Mouse (Mus musculus): ENCODE results near the gene Ccno. TPM values are rescaled to one million over a fixed set of nuclear protein-coding genes. Genes with fewer than 3 reads are reported as not detected.

The Ccno gene
- total RNA-seq (2014; fragmentation: Nextera tagmentation) (not detected in 2 replicates), total RNA-seq (2017) (3.2 TPM in 1 of 2 replicates, not detected in the other)

DNA sequence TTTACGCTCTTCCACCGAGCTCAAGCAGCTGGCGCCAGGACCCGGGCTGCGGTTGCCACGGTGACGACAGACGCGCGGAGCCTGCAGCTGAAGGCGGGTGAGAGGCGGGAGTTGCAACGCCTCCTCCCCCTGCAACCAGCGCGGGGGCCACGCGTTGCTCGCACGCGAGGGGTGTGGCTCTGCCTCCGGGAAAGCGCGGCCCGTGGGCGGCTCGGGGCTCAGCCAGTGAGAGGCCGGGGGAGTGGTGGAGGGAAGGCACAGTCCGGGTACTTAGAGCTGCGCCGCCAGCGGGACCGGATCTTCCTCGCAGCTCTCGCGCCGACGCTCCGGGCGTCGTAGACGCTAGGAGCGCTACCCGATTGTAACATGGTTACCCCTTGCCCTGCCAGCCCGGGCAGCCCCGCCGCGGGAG lies at the start of gene Ccno:
Ccno (plus strand) TSS at position 271 of the 412 bp plus-strand sequence.
- peak; percentile 89 for ATAC-seq (replicated peaks; ENCODE audit: low FRiP score, low TSS enrichment, poor library complexity, severe bottlenecking)

DNA sequence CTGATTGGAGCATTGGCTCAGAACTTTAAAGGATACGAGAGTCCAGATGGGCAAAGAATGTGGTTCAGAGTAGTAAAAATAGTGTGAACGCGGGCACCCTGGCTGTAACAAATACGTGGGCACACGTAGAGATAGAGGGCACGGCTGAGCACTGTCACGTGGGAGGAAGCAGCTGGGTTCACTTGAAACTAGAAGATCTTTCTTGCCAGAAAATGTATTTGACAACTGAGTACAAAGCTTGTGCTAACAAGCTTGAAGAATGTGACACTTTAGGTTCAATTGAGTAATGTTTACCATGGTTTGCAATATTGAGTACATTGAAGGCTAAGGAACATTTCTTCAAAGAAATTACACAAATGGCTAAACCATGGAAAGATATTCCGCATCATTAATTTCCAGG lies 49.5 kb upstream of the Ccno start:
- ATAC-seq (replicated peaks; ENCODE audit: low FRiP score, low TSS enrichment, poor library complexity, severe bottlenecking), result no peak

DNA sequence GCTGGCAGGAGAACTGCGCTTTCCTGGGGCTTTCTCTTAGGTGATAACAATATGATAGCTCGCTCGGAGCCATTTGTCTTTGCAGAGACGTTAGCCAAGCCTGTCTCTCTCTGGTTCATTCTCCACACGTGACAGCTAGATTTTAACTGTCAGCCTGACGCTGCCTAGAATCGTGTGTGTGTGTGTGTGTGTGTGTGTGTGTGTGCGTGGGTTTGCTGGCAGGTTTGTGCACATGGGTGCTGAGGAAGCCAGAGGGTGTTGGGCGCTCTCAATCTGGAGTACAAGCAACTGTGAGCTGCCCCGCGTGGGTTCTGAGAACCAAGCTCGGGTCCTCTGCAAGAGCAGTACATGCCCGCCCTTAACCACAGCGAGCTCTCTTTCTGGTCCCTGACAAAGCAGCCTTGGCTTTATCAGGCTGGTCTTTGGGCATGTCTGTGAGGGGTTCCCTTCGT lies 45.7 kb upstream of the Ccno start:
- ATAC-seq (replicated peaks; ENCODE audit: low FRiP score, low TSS enrichment, poor library complexity, severe bottlenecking), result peak; percentile 86

DNA sequence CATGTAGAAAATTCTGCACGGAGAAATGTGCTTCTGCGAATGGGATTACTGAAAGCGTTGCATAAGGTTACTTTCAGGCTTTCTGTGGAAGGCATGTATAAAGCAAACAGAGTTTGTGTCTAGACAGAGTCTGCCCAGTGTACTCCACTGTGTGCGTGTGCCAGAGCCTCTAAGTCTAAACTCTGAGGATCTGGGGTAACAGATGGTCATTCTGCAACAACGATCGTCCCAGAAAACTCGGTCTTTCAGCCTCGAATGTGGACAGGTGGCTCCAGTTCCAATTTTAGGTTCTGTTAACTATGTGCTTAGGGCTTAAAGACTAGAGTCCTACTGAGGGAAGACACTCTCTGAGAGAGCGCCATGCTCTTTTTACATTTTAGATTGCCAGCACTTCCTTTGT lies 42.3 kb upstream of the Ccno start:
- no peak for ATAC-seq (replicated peaks; ENCODE audit: low FRiP score, low TSS enrichment, poor library complexity, severe bottlenecking)

DNA sequence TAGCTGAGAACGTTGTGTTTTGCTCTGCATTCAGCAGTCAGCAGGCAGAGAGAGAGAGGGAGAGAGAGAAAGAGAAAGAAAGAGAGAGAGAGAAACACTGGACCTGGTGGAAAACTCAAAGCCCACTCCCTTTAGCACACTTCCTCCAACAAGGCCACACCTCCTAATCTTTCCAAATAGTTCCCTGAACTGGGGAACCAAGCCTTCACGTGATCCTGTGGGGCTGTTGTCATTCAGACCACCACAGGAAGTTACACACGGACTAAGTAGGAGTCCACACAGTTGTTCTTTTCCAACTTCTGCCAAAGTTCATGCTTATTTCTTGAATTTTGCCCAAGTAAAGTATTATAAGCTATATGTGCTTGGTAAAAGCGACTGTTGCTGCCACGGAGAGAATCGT lies 41.7 kb upstream of the Ccno start:
- ATAC-seq (replicated peaks; ENCODE audit: low FRiP score, low TSS enrichment, poor library complexity, severe bottlenecking), result no peak

DNA sequence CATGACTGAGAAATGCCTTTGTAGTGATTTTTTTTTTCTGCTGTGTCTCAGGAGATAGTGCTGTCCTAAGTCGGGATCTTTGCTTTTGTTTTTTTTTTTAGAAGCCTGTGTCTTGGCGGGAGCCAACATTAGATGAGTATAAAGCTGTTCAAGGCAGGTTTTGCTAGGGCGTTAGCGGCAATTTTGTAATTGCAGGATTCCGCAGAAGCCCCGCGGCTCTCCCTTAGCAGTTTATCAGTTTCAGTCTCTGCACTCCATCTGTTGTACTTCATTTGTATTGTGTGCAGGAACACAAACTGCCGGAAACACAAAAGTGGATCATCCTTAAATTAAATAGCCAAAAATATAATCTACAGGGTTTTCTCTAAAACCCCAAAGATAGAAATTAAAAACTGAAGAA lies 33.5 kb upstream of the Ccno start:
- ATAC-seq (replicated peaks; ENCODE audit: low FRiP score, low TSS enrichment, poor library complexity, severe bottlenecking), result no peak

DNA sequence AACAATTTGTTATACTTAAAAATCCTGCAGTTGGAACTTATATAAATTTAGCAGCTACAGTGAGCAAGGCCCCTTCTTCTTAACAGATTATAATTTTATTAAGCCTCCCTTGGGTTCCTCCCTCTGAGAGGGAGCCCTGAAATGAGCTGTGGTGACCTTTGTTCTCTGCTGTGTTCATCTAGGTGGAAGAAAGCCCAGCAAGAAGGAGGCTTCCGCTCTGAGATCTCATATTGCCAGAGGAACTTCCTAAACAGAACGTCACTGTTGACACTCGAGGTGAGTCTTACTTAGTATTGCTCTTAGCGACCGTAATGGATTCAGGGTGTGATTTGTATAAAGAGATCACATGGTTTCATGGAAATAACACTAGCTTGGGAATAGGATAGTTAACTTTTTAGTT lies 24.5 kb upstream of the Ccno start:
- no peak for ATAC-seq (replicated peaks; ENCODE audit: low FRiP score, low TSS enrichment, poor library complexity, severe bottlenecking)

DNA sequence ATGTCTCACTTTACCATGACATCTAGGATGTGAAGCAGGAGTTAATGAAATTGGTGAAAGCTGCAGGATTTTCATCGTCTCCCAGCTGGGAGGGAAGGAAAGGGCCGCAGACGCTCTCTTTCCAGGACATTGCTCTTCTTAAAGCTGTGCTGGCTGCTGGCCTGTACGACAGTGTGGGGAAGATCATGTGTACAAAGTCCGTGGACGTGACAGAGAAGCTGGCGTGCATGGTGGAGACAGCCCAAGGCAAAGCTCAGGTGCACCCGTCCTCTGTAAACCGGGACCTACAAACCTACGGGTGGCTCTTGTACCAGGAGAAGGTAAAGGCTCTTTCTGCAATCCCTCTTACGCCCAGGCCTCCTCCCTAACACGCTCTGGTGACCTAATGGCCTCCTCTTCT lies 23.2 kb upstream of the Ccno start:
- no peak for ATAC-seq (replicated peaks; ENCODE audit: low FRiP score, low TSS enrichment, poor library complexity, severe bottlenecking)

DNA sequence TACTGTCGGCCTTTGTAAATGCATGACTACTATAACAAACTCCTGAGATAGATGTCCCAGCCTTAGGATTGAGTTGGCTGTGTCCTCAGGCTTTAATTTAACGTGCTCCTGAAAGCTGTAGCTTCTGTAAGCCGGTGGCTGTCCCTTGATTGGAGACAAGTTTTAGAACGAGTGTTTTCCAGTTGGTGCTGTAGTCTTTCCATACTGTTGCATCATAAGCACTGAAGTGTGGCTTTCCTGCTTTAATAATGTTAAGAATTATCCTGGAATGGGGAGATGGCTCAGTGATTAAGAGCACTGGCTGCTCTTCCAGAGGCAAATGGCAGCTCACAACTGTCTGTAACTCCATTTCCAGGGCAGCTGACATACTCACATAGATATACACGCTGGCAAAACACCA lies 20.3 kb upstream of the Ccno start:
- ATAC-seq (replicated peaks; ENCODE audit: low FRiP score, low TSS enrichment, poor library complexity, severe bottlenecking), result no peak

DNA sequence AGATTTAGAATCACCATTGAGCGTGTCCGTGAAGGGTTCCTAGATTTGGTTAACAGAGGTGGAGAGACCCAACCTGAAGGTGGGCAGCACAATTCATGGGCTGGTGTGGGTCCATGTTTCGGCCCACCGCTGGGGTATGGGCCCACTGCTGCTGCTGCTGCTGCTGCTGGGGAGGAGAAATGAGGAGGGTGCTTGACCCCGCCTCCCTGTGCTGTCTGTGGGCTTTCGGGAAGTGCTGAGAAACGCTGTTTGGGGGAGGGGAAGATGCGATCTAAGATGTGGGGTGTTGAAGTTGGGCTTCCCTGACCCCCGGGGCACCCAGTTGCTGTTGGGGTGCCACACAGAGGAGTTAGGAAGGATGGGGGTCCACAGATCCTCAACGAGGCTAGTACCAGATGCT lies 10.9 kb upstream of the Ccno start:
- 0 out of 2 replicates have a peak, but pooled peaks have one; percentile 11 for ATAC-seq (replicated peaks; ENCODE audit: low FRiP score, low TSS enrichment, poor library complexity, severe bottlenecking)

DNA sequence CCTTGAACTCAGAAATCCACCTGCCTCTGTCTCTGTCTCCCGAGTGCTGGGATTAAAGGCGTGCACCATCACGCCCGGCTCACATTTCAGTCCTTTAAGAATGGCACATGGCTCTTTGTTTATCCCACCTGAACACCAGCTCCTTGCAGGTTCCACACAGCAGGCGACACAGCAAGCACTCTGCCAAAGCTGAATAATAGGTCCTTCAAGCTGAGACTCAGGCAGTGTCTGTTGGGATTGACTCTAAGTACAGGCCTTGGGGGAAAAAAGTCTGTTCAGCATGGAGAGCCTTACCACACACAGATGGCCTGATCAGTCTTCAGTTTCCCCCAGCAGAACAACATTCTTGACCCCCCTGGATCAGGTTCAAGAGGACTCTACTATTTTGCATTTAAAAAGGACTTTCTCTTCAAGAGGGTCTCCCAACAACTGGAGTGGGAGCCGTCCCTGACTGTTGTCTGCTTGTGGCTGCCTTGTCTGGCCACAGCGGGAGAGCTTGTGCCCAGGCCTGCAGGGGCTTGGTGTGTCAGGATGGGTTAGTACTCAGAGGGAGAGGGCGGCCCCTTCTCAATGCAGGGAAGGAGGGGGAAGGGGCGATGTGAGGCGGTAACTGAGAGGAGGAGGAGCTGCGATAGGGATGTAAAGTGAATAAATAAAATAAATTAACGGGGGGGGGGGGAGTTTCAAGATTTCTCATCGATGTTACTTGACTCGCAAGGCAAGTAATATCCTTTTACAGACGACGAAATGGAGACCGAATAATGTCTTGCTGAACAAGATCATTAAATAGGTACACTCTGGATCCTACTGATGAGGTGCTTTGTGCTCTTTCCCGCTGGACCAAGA lies 1.8 kb upstream of the Ccno start:
- ATAC-seq (replicated peaks; ENCODE audit: low FRiP score, low TSS enrichment, poor library complexity, severe bottlenecking), result no peak

DNA sequence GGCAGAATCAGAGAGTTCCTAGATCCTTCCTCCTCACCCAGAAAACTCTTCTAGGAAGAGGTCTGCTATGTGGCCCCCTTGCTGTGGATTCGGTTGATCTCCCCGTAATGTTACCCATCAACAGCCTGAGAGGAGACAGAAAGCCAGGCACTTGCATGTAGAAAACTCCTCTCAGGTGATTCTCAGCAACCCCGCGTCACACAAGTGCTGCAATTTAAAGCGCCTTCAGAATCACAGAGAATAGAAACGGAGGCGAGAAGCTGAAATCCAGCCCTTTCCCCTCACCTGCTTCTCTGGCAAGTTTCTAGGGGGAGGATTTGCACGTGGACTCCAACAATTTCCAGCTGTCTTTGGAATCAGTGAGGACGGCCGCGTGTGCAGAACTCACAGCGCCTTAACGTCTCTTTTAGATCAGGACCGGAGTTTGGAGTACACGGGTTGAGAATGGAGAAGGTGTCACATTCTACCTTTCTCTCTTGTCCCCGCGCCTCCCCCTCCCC lies 1.1 kb upstream of the Ccno start:
- ATAC-seq (replicated peaks; ENCODE audit: low FRiP score, low TSS enrichment, poor library complexity, severe bottlenecking), result no peak

DNA sequence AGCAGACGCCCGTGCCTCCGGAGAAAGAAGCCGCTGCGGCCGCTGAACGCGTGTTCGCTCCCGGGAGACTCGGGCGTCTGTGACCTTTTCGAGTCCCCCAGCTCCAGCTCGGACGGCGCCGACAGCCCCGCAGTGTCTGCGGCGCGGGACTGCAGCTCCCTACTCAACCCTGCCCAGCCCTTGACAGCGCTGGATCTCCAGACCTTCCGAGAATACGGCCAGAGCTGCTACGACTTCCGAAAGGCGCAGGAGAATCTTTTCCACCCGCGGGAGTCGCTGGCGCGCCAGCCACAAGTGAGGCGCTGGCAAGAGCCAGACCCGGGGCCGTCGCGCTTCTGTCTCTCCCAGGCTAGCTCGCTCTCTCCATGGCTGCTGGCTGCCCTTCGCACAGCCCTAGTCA lies 389 bp downstream of the Ccno start:
- ATAC-seq (replicated peaks; ENCODE audit: low FRiP score, low TSS enrichment, poor library complexity, severe bottlenecking), result peak; percentile 7; the same call in 1 of the 2 replicates

DNA sequence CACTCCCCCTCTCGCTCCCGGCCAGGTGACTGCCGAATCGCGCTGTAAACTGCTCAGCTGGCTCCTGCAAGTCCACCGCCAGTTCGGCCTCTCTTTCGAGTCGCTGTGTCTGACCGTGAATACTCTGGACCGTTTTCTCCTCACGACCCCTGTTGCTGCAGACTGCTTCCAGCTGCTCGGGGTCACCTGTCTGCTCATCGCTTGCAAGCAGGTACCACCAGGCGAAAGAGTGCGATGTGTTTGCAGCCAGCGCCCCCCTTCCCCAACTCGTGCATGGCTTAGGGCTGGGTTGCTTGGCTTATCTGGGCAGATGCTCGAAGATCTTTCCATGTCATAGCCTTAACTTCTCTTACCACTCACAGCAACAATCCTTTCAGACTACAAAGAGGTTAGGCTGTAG lies 1.3 kb downstream of the Ccno start:
- no peak for ATAC-seq (replicated peaks; ENCODE audit: low FRiP score, low TSS enrichment, poor library complexity, severe bottlenecking)

DNA sequence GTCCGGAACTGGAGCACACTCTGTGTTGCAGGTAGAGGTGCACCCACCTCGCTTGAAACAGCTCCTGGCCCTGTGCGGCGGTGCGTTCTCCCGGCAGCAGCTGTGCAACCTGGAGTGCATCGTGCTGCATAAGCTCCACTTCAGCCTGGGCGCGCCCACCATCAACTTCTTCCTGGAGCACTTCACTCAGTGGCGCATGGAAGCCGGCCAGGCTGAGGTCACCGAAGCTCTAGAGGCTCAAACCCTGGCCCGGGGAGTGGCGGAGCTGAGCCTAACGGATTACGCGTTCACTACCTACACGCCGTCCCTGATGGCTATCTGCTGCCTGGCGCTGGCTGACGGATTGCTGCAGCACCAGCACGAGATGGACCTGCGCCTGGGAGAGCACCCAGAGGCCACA lies 1.9 kb downstream of the Ccno start:
- no peak for ATAC-seq (replicated peaks; ENCODE audit: low FRiP score, low TSS enrichment, poor library complexity, severe bottlenecking)

DNA sequence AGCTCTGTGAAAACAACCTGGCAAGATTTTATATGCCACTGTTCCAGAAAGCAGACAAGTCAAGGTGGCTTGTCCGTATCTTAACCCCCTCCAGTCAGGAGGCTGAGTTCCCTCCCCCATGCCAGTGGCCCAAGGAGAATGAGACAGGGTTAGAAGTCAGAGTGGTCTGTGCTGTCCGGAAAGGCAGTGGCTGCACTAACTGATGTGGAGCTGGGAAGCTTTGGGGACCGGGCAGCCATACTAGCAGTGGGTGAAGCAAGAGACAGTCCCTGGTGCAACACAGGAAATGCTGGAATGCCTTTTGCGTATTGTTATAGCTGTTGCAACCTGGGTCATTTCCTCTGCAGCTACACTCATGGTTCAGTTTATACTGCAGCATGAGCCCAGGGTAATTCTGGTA lies 2.7 kb downstream of the Ccno start:
- no peak for ATAC-seq (replicated peaks; ENCODE audit: low FRiP score, low TSS enrichment, poor library complexity, severe bottlenecking)

DNA sequence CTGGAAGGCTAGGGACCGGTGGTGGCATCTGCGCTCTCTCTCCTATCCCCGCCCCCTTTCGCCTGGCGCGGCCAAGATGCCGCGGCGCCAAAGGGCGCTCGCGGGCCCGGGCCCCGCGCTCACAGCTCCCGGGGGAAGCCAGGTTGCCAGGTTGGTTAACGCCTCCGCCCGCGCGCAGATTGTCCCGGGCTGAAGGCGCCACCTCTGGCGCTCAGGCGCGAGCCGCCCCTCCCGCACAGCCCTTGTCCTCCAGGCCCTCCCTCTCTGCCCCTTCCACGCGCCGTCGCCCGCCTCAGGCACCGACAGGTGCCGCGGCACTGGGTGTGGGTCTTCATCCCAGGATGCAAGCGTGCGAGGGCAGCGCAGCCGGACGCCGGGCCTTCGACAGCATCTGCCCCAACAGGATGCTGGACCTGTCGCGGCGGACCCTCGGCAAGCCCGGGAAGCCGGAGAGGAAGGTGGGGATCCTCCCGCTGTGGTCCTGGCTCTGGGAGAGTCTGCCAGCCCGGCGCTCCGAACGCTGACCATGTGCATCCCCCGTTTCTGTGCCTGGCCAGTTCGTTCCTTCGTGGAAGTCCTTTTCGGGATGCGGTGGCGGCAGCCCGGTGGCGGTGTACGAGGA lies 6.0 kb downstream of the Ccno start, which contains the start of gene Mcidas:
Mcidas (plus strand) TSS at position 315 of the 622 bp plus-strand sequence.
- no peak for ATAC-seq (replicated peaks; ENCODE audit: low FRiP score, low TSS enrichment, poor library complexity, severe bottlenecking)

DNA sequence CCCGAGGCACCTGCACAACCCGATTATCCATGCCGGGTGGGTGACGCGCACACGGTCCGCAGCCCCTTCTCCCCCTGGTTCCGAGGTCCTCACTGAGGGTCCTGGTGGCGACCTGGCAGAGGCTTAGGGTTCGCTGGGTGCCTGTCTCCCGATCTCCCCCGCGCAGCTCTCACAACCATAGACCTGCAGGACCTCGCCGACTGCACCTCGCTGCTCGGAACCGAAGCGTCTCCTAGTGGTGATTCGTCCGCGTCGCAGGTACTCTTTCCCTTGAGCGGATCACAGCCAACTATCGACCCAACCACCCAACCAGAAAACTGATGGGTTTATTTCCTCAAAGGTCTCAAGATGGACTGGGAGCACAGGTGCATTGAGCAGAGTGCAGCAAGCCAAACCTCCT lies 6.6 kb downstream of the Ccno start:
- peak; percentile 79 for ATAC-seq (replicated peaks; ENCODE audit: low FRiP score, low TSS enrichment, poor library complexity, severe bottlenecking)

DNA sequence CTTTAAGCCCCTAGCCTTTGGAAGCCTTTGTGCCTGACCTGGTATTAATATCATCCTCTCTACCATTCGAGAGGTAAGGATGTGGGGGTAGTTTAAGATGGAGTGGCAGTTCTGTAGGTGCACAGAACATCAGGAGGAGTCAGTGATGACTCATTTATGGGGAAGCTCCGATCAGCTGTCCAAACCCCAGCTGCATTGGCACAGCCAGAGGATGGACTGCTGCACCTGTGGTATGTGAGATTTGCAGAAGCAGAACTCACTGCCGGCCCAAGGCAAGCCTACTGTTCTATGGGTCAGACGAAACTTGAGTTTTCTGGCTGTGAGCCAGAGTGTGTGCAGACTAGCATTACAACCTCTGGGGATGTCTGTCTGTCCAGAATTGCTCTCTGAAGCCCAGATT lies 8.8 kb downstream of the Ccno start:
- ATAC-seq (replicated peaks; ENCODE audit: low FRiP score, low TSS enrichment, poor library complexity, severe bottlenecking), result no peak

DNA sequence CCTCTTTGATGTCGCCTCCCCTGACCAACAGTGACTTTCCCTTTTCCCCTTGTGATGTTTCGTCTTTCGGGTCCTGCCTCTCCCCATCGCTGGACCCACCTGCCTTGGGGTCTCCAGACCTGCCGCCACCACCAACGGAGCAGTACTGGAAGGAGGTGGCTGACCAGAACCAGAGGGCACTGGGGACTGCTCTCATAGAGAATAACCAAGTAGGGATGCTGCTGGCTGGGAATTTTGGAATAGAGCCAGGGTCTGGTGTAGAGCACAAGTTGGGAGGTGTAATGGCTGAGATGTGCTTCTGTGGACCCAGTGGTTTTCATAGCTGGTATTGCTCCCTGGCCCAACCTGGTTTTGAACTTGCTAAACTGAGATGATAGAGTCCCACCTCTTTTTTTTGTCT lies 9.8 kb downstream of the Ccno start:
- ATAC-seq (replicated peaks; ENCODE audit: low FRiP score, low TSS enrichment, poor library complexity, severe bottlenecking), result no peak
